Mouse (Mus musculus) limb, embryonic 11.5 days (tissue): ENCODE results near the gene Rad54l2. TPM values are rescaled to one million over a fixed set of nuclear protein-coding genes. Genes with fewer than 3 reads are reported as not detected.

Source experiments
- ATAC-seq: fragments of 200-750 bp; cut with Nextera tagmentation; 2 replicates; pipeline ENCODE4 v1.8.0; 2017; ENCODE audit warnings: low read depth; ENCODE audit not compliant: insufficient number of reproducible peaks, low FRiP score, low TSS enrichment
- DNase-seq: peaks from one replicate; pipeline ENCODE4 v3.0.0-alpha.2; 2015; ENCODE audit warnings: low spot score
- H3K27ac ChIP-seq: fragments of 300-500 bp; sonication (generic); replicated peaks from 2 replicates; pipeline ENCODE4 v1.5.1; 2014; ENCODE audit warnings: low read depth, mild to moderate bottlenecking, low read length
- H3K27me3 ChIP-seq: fragments of 300-500 bp; sonication (generic); 2 replicates; pipeline ENCODE4 v1.6.1; 2014; ENCODE audit warnings: mild to moderate bottlenecking, low read length, mixed read lengths; ENCODE audit not compliant: control insufficient read depth, insufficient read depth
- H3K36me3 ChIP-seq: fragments of 300-500 bp; sonication (generic); 2 replicates; pipeline ENCODE4 v1.6.1; 2014; ENCODE audit warnings: mild to moderate bottlenecking, low read length, moderate library complexity, mixed read lengths; ENCODE audit not compliant: control insufficient read depth, insufficient read depth
- H3K4me1 ChIP-seq: fragments of 300-500 bp; sonication (generic); 2 replicates; pipeline ENCODE4 v1.6.1; 2014; ENCODE audit warnings: low read length, mixed read lengths; ENCODE audit not compliant: control insufficient read depth, insufficient read depth
- H3K4me2 ChIP-seq: fragments of 300-500 bp; sonication (generic); 2 replicates; pipeline ENCODE4 v1.6.1; 2014; ENCODE audit warnings: low read depth, mild to moderate bottlenecking, moderate library complexity; ENCODE audit not compliant: severe bottlenecking
- H3K4me3 ChIP-seq: fragments of 300-500 bp; sonication (generic); 2 replicates; pipeline ENCODE4 v1.5.1; 2014; ENCODE audit warnings: low read depth, low read length
- H3K9ac ChIP-seq: fragments of 300-500 bp; sonication (generic); 2 replicates; pipeline ENCODE4 v1.6.1; 2014; ENCODE audit warnings: mild to moderate bottlenecking, low read length
- H3K9me3 ChIP-seq: fragments of 300-500 bp; sonication (generic); 2 replicates; pipeline ENCODE4 v1.6.1; 2016; ENCODE audit warnings: low read length; ENCODE audit not compliant: control insufficient read depth
- WGBS: fragments of 180-500 bp; shearing (Covaris S2); extraction: QIAGEN DNeasy Blood & Tissue Kit; methylation state at CpG from one replicate; pipeline ENCODE4 v1.1.7; 2014; 5-methylcytosine and 5-hydroxymethylcytosine counted together
- polyA plus RNA-seq: library from polyadenylated mRNA; unstranded; fragments of >200 nt; fragmentation: Nextera tagmentation; extraction: Ambion mirVana; gene quantifications from 2 replicates; pipeline ENCODE4 v1.2.1, GENCODE M21; 2014

Rad54l2 gene
- polyA plus RNA-seq, 1 experiment from 2014 or later, result 7.5 TPM

DNA sequence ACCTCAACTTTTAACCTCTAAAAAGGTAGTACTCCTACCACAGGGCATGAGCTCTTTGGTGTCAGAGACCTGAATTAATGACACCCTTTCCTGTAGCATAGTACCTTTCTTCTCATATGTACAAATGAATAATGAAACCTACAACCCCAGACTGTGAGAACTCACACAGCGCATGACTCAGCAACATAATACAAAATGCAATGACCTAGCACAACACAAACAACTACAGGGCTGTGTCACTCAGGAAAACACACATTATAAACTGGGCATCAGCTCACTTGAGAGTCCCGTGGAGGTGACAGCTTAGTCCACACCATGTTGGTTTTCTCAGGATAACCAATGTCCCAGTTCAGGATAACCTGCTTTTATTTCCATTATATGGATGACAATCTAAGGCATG, 17.2 kb downstream of the Rad54l2 start:
- Histone ChIP-seq H3K9me3 (no peaks in the 10 kb centered on the region), H3K27me3 (no peaks in the 10 kb centered on the region), H3K4me3 (no peak overlapping the region), H3K36me3 (no peaks in the 10 kb centered on the region), H3K9ac (no peak overlapping the region), H3K27ac (no peak overlapping the region), H3K4me2 (no peak overlapping the region), H3K4me1 (no peaks in the 10 kb centered on the region)
- WGBS, result 84% methylated on average over 2 of the region's 2 CpGs
- no peak for ATAC-seq
- no peak for DNase-seq

DNA sequence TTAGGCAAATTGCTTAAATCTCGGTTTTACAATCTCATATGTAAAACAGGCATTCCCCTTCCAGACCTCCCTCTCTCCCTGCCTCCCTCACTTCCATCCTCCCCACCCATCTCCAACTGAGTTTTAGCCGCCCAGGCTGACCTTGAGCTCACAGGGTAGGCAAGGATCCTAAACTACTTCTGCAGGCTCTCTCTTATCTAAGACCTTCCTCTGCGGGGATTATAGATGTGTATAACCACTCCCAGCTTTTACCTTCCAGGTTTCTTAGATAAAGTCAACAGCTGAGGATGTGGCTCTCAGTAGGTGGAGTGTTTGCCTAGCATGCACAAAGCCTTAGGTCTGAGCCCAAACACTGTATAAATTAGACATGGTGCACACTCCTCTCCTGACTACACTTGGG, 18.8 kb downstream of the Rad54l2 start:
- WGBS, result 88% methylated on average over 3 of the region's 3 CpGs

DNA sequence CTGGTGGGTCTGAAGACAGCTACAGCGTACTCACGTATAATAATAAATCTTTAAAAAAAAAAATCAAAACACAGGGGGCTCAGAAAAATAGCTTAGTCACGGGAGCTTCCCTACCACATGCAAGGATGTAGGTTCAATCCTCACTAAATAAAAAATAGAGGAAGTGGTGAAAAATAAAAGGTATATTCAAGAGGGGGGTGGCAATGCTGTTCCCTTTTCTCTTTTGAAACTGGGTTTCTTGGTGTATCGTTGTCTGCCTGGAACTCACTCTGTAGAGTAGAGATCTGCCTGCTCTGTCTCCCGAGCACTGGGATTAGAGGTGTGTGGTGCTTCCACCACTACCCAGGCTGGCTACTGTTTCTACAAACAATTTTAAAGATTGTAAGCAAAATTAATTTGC, 19.2 kb downstream of the Rad54l2 start:
- H3K9ac ChIP-seq, result no peak overlapping the region
- no peaks in the 10 kb centered on the region for H3K36me3 ChIP-seq
- no peaks in the 10 kb centered on the region for H3K4me1 ChIP-seq
- H3K4me3 ChIP-seq, result no peak overlapping the region
- DNase-seq (no peak), ATAC-seq (no peak)
- H3K27ac ChIP-seq, result no peak overlapping the region
- no peaks in the 10 kb centered on the region for H3K9me3 ChIP-seq
- WGBS, result 96% methylated on average over 5 of the region's 5 CpGs
- no peaks in the 10 kb centered on the region for H3K27me3 ChIP-seq
- H3K4me2 ChIP-seq, result no peak overlapping the region

More for the DNA sequence above, 18.8 kb downstream of the Rad54l2 start:
- ATAC-seq (no peak), DNase-seq (no peak)
- Histone ChIP-seq H3K9me3 (no peaks in the 10 kb centered on the region), H3K9ac (no peak overlapping the region), H3K27ac (no peak overlapping the region), H3K4me1 (no peaks in the 10 kb centered on the region), H3K4me3 (no peak overlapping the region), H3K36me3 (no peaks in the 10 kb centered on the region), H3K4me2 (no peak overlapping the region), H3K27me3 (no peaks in the 10 kb centered on the region)

DNA sequence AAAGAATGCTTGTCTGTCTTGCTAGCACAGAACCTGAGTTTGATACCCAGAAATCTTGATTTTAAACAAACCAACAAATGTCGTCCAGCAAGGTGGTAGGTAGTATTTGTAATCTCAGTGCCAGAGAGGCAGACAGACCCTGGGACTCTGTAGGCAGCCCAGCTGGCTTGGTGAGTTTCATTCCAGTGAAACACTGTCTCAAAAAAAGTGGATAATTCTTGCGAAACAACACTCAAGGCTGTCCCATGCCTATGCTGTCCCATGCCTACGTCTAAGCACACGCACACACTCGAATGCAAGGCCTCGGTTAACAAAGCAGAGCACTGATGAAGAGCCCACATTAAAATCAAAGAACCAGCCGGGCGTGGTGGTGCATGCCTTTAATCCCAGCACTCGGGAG, 32.6 kb downstream of the Rad54l2 start:
- no peak for DNase-seq
- H3K4me1 ChIP-seq, result no peaks in the 10 kb centered on the region
- H3K9ac ChIP-seq, result no peak overlapping the region
- H3K27me3 ChIP-seq, result no peaks in the 10 kb centered on the region
- 90% methylated on average over 9 of the region's 9 CpGs for WGBS
- H3K9me3 ChIP-seq, result no peaks in the 10 kb centered on the region
- no peak for ATAC-seq
- H3K4me3 ChIP-seq, result no peak overlapping the region
- peaks cover 2% of the 10 kb centered on the region; the same call in 1 of the 2 replicates for H3K36me3 ChIP-seq
- H3K4me2 ChIP-seq, result no peak overlapping the region
- H3K27ac ChIP-seq, result no peak overlapping the region

DNA sequence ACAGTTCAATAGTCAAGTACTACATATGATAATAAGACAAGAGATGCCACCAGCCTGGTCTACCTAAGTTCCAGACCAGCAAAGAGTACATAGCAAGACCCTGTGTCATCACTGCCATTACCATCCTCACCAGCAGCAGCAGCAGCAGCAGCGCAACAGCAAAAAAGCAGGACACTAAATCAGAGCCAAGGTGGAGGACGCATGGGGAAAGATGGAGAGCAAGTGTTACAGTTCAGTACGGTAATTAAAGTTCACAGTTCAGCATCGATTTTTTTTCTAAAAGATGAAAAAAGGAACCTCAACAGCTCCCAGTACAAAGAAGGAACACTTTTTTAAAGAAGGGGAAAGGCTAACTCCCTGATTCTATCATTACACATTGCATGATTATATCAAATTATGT, 33.2 kb downstream of the Rad54l2 start:
- WGBS, result 94% methylated on average over 4 of the region's 4 CpGs
- Histone ChIP-seq H3K36me3 (peaks cover 2% of the 10 kb centered on the region; the same call in 1 of the 2 replicates), H3K4me2 (no peak overlapping the region), H3K9ac (no peak overlapping the region), H3K4me3 (no peak overlapping the region), H3K9me3 (no peaks in the 10 kb centered on the region), H3K4me1 (no peaks in the 10 kb centered on the region), H3K27me3 (no peaks in the 10 kb centered on the region), H3K27ac (no peak overlapping the region)
- ATAC-seq, result no peak
- no peak for DNase-seq

DNA sequence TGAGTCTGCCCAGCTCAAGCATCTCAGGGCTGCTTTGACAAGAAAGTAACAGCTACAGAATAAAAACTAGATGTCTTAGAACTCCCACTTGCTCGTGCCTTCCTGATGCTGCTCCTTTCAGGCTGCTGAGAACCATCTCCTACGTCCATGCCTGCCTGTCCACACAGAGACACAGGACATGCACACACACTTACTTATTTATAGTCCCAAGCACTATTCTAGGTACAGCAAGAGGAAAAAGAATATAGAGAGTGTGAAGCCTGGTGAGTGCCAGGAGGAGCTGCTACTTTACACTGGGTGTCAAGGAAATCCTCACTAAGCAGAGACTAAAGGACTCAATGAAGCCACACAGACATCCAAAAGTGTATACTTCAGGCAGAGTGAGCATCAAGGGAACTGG, 34.7 kb downstream of the Rad54l2 start:
- no peak for DNase-seq
- no peak for ATAC-seq
- Histone ChIP-seq H3K4me2 (no peak overlapping the region), H3K27ac (no peak overlapping the region), H3K4me1 (no peaks in the 10 kb centered on the region), H3K27me3 (no peaks in the 10 kb centered on the region), H3K36me3 (peaks cover 2% of the 10 kb centered on the region; the same call in 1 of the 2 replicates), H3K4me3 (no peak overlapping the region), H3K9me3 (no peaks in the 10 kb centered on the region), H3K9ac (no peak overlapping the region)
- 84% methylated on average over 2 of the region's 2 CpGs for WGBS

DNA sequence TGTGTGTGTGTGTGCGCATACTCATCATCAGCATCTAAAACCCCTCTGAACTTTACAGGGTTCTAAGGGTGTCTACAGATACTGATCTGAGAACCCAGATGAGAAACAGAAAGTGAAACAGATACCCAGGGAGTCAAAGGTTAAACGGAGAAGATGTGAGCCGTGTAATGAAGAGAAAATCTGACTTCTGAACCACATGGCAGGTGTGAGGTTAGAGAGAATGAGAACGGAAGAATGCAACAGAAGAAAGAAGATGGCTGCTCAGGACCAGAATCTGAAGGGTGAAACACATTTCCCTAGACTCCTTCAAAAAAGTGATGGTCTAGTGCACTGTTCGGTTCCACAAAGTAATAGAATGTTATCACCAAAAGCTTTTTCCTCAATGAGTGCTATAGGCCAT, 36.9 kb downstream of the Rad54l2 start:
- Histone ChIP-seq H3K9ac (no peak overlapping the region), H3K27me3 (no peaks in the 10 kb centered on the region), H3K9me3 (no peaks in the 10 kb centered on the region), H3K4me1 (no peaks in the 10 kb centered on the region), H3K36me3 (peaks cover 2% of the 10 kb centered on the region; the same call in 1 of the 2 replicates), H3K27ac (no peak overlapping the region), H3K4me3 (no peak overlapping the region), H3K4me2 (no peak overlapping the region)
- ATAC-seq (no peak), DNase-seq (no peak)
- 94% methylated on average over 5 of the region's 5 CpGs for WGBS

DNA sequence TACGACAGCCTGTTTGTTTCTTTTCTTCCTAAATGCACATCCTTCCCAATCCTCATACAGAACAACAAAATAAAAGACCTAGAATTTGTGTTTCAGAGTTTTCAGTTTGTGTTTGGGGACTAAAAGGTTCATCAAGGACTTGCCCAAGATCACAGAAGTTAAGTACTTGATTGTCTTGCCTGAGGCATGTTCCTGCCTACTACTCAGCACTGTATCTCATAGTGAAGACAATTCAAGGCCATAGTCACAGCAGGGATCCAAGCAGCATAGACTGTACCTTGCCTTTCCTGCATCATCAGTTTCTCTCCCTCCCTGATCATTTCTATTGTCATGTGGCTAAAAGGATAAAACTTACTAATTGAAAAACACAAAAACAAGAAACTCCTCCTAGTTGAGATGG, 49.0 kb downstream of the Rad54l2 start:
- Histone ChIP-seq H3K9ac (no peak overlapping the region), H3K9me3 (no peaks in the 10 kb centered on the region; the same call in 1 of the 2 replicates), H3K27me3 (no peaks in the 10 kb centered on the region), H3K4me3 (no peak overlapping the region), H3K27ac (no peak overlapping the region), H3K4me1 (no peaks in the 10 kb centered on the region), H3K4me2 (no peak overlapping the region), H3K36me3 (no peaks in the 10 kb centered on the region)
- WGBS, result 91% methylated on average over 1 of the region's 1 CpGs
- ATAC-seq (no peak), DNase-seq (no peak)

DNA sequence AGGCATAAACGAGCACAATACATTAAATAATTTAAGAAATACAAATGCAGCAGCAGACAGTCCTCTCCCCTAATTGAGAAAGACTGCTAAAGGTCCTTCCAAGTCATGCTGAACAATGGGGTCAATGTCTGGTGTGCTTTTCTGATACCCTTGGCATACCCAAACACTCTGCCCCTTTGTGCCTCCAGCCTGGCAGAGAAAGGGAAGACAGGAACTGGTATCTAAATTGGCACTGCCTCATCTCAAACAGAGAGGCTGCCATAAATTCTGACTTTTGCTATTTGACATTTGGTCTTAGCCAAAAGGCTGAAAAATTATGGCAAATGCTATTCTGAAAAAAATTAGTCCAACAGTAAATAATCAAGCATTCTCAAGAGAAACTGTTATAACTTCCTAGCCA, 49.9 kb downstream of the Rad54l2 start:
- Histone ChIP-seq H3K9me3 (no peaks in the 10 kb centered on the region; the same call in 1 of the 2 replicates), H3K27me3 (no peaks in the 10 kb centered on the region), H3K4me1 (no peaks in the 10 kb centered on the region), H3K36me3 (no peaks in the 10 kb centered on the region), H3K4me2 (no peak overlapping the region), H3K27ac (no peak overlapping the region), H3K9ac (no peak overlapping the region), H3K4me3 (no peak overlapping the region)
- 86% methylated on average over 1 of the region's 1 CpGs for WGBS
- DNase-seq (no peak), ATAC-seq (no peak)
